Mouse (Mus musculus) midbrain, postnatal 0 days (tissue): ENCODE results near the gene Lamb3. TPM values are rescaled to one million over a fixed set of nuclear protein-coding genes. Genes with fewer than 3 reads are reported as not detected.
A peak's percentile ranks its signal among the peaks of the same experiment; 100 is the strongest.

Experiments
- ATAC-seq: fragments of 200-750 bp; cut with Nextera tagmentation; 2 replicates; pipeline ENCODE4 v1.8.0; 2017; ENCODE audit warnings: moderate number of reproducible peaks, mild to moderate bottlenecking, moderate TSS enrichment, moderate library complexity; ENCODE audit not compliant: low FRiP score
- DNase-seq: peaks from one replicate; pipeline ENCODE4 v3.0.0-alpha.2; 2015; ENCODE audit warnings: low spot score
- H3K27ac ChIP-seq: fragments of 300-500 bp; sonication (generic); 2 replicates; pipeline ENCODE4 v1.5.1; 2014; ENCODE audit warnings: low read depth, mild to moderate bottlenecking, low read length, mixed read lengths
- H3K27me3 ChIP-seq: fragments of 300-500 bp; sonication (generic); 2 replicates; pipeline ENCODE4 v1.6.1; 2014; ENCODE audit warnings: low read length, control low read depth, mixed read lengths; ENCODE audit not compliant: insufficient read depth
- H3K36me3 ChIP-seq: fragments of 300-500 bp; sonication (generic); 2 replicates; pipeline ENCODE4 v1.6.1; 2014; ENCODE audit warnings: low read length, control low read depth, mixed read lengths; ENCODE audit not compliant: insufficient read depth
- H3K4me1 ChIP-seq: fragments of 300-500 bp; sonication (generic); 2 replicates; pipeline ENCODE4 v1.6.1; 2014; ENCODE audit warnings: mild to moderate bottlenecking, control low read depth, antibody characterized with exemption, low read length, mixed read lengths; ENCODE audit not compliant: insufficient read depth
- H3K4me2 ChIP-seq: fragments of 300-500 bp; sonication (generic); 2 replicates; pipeline ENCODE4 v1.6.1; 2014; ENCODE audit warnings: low read depth, mild to moderate bottlenecking, low read length, mixed read lengths; ENCODE audit not compliant: poor library complexity, severe bottlenecking
- H3K4me3 ChIP-seq: fragments of 300-500 bp; sonication (generic); 2 replicates; pipeline ENCODE4 v1.5.1; 2014; ENCODE audit warnings: low read depth, mild to moderate bottlenecking, low read length, moderate library complexity
- H3K9ac ChIP-seq: fragments of 300-500 bp; sonication (generic); replicated peaks from 2 replicates; pipeline ENCODE4 v1.6.1; 2014; ENCODE audit warnings: mild to moderate bottlenecking, low read length, moderate library complexity, mixed read lengths; ENCODE audit not compliant: poor library complexity, severe bottlenecking
- H3K9me3 ChIP-seq: fragments of 300-500 bp; sonication (generic); 2 replicates; pipeline ENCODE4 v1.6.1; 2016; ENCODE audit warnings: low read length, control low read depth
- CTCF ChIP-seq: IDR thresholded peaks from 2 replicates; pipeline ENCODE4 v1.5.1; 2016; ENCODE audit warnings: antibody characterized with exemption, mild to moderate bottlenecking
- WGBS: fragments of 180-500 bp; shearing (Covaris S2); extraction: QIAGEN DNeasy Blood & Tissue Kit; methylation state at CpG from one replicate; pipeline ENCODE4 v1.1.7; 2014; 5-methylcytosine and 5-hydroxymethylcytosine counted together
- polyA plus RNA-seq: library from polyadenylated mRNA; unstranded; fragments of >200 nt; fragmentation: Nextera tagmentation; extraction: Ambion mirVana; gene quantifications from 2 replicates; pipeline ENCODE4 v1.2.1, GENCODE M21; 2015
- total RNA-seq: library from RNA; depleted of rRNA; stranded (reverse); fragments of >200 nt; gene quantifications from 2 replicates; pipeline ENCODE4 v1.2.3, GENCODE M21; 2014

The Lamb3 gene
- total and polyA plus RNA-seq, 2 experiments from 2014 or later = 0.82 to 1.4 TPM

GRCm38 (mm10) chr1:193311596-193311995 lies 104.1 kb downstream of the Lamb3 start:
- no peaks in the 10 kb centered on the region for H3K4me1 ChIP-seq
- no peak overlapping the region for H3K27ac ChIP-seq
- ATAC-seq (no peak), DNase-seq (no peak)
- TF ChIP-seq CTCF = no peak
- no peak overlapping the region for H3K4me3 ChIP-seq
- no peaks in the 10 kb centered on the region for H3K27me3 ChIP-seq
- WGBS = 93% methylated on average over 1 of the region's 1 CpGs
- no peaks in the 10 kb centered on the region for H3K36me3 ChIP-seq
- H3K4me2 ChIP-seq = no peak overlapping the region
- no peak overlapping the region for H3K9ac ChIP-seq
- no peaks in the 10 kb centered on the region for H3K9me3 ChIP-seq

DNA sequence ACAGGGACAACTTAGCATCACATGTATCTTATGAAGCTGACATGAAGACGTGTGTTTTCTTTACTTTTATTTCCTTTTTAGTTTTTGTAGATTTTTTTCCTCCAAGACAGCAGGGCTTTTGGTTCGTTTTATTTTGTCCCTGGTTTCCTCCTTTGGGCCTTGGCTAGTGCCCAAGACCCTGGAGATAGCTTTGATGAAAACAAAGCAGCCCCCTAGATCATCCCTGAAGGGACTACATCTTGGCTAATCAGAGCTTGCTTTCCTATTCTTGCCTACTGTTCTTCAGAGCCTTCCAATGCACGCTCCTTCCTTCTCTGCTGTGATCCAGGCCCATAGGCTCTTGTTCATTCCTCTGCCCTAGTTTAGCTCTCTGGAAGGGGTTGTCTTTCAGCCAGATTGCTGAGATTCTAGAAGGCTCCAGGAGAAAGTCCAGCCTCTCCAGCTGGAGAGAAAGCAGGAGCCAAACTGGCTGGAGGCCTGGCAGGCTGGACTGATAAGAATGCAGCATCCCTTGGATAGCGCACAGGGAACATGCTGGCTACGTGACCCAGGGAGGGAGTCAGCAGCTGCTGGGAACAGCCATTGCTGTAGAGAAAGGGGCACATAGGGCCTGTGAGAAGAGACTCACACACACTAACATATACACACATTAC lies 108.3 kb downstream of the Lamb3 start:
- no peaks in the 10 kb centered on the region for H3K27me3 ChIP-seq
- no peak overlapping the region for H3K4me2 ChIP-seq
- 61% methylated on average over 5 of the region's 5 CpGs for WGBS
- no peak overlapping the region for H3K9ac ChIP-seq
- no peaks in the 10 kb centered on the region for H3K36me3 ChIP-seq
- H3K4me1 ChIP-seq = 0 out of 2 replicates have a peak, but pooled peaks cover 5% of the 10 kb centered on the region
- no peaks in the 10 kb centered on the region for H3K9me3 ChIP-seq
- H3K4me3 ChIP-seq = no peak overlapping the region
- H3K27ac ChIP-seq = no peak overlapping the region
- ATAC-seq = no peak
- TF ChIP-seq CTCF = no peak
- peak; percentile 65 for DNase-seq

- H3K9ac ChIP-seq = no peak overlapping the region
- no peak overlapping the region for H3K4me3 ChIP-seq
- DNase-seq (no peak), ATAC-seq (no peak)
- TF ChIP-seq CTCF = no peak
- no peak overlapping the region for H3K4me2 ChIP-seq
- no peaks in the 10 kb centered on the region for H3K36me3 ChIP-seq
- H3K9me3 ChIP-seq = no peaks in the 10 kb centered on the region
- no peak overlapping the region for H3K27ac ChIP-seq
- no peaks in the 10 kb centered on the region for H3K27me3 ChIP-seq
- 0 out of 2 replicates have a peak, but pooled peaks cover 5% of the 10 kb centered on the region for H3K4me1 ChIP-seq
- WGBS = 73% methylated on average over 9 of the region's 9 CpGs
These were observed 108.9 kb downstream of the Lamb3 start for GRCm38 (mm10) chr1:193316358-193316750.

DNA sequence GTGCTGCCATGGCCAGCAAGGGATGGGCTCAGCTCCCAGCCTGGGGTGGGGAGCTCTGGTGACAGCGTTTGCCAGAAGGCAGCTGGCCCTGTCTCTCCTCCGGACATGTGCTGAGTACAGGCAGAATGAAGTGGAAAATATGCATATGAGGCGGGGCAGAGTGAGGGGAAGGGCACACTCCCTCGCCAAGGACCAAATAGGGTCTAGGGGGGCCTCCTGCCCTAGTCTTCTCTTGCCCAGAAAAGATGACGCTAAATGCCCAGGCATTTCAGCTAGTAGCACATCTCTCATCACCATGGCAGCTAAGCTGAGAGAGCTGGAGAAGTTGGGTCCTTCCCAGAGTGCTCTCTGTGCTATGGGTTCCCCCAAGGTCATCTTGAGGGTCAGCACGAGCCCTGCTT lies 109.7 kb downstream of the Lamb3 start:
- H3K27ac ChIP-seq = no peak overlapping the region
- H3K4me3 ChIP-seq = no peak overlapping the region
- peak; percentile 72 for ATAC-seq
- H3K4me1 ChIP-seq = 0 out of 2 replicates have a peak, but pooled peaks cover 5% of the 10 kb centered on the region
- H3K4me2 ChIP-seq = no peak overlapping the region
- WGBS = 22% methylated on average over 6 of the region's 6 CpGs
- H3K27me3 ChIP-seq = no peaks in the 10 kb centered on the region
- no peak overlapping the region for H3K9ac ChIP-seq
- no peaks in the 10 kb centered on the region for H3K9me3 ChIP-seq
- no peak for TF ChIP-seq CTCF
- peak; percentile 83 for DNase-seq
- no peaks in the 10 kb centered on the region for H3K36me3 ChIP-seq

- no peak overlapping the region for H3K27ac ChIP-seq
- no peaks in the 10 kb centered on the region for H3K9me3 ChIP-seq
- no peaks in the 10 kb centered on the region for H3K27me3 ChIP-seq
- H3K4me2 ChIP-seq = no peak overlapping the region
- ATAC-seq (no peak), DNase-seq (no peak)
- 48% methylated on average over 3 of the region's 3 CpGs for WGBS
- no peak for TF ChIP-seq CTCF
- H3K36me3 ChIP-seq = no peaks in the 10 kb centered on the region
- no peak overlapping the region for H3K4me3 ChIP-seq
- 0 out of 2 replicates have a peak, but pooled peaks cover 5% of the 10 kb centered on the region for H3K4me1 ChIP-seq
- H3K9ac ChIP-seq = no peak overlapping the region
These were observed 112.2 kb downstream of the Lamb3 start for GRCm38 (mm10) chr1:193319721-193320120.

GRCm38 (mm10) chr1:193320398-193320797 lies 112.9 kb downstream of the Lamb3 start:
- Histone ChIP-seq H3K4me1 (0 out of 2 replicates have a peak, but pooled peaks cover 5% of the 10 kb centered on the region), H3K27ac (no peak overlapping the region), H3K27me3 (no peaks in the 10 kb centered on the region), H3K4me2 (no peak overlapping the region), H3K36me3 (no peaks in the 10 kb centered on the region), H3K9ac (no peak overlapping the region), H3K9me3 (no peaks in the 10 kb centered on the region), H3K4me3 (no peak overlapping the region)
- TF ChIP-seq CTCF = no peak
- ATAC-seq = no peak
- 90% methylated on average over 8 of the region's 8 CpGs for WGBS
- no peak for DNase-seq
